Mouse (Mus musculus): ENCODE data around the gene Tmprss9.
A peak's percentile ranks its signal among the peaks of the same experiment; 100 is the strongest.

DNA sequence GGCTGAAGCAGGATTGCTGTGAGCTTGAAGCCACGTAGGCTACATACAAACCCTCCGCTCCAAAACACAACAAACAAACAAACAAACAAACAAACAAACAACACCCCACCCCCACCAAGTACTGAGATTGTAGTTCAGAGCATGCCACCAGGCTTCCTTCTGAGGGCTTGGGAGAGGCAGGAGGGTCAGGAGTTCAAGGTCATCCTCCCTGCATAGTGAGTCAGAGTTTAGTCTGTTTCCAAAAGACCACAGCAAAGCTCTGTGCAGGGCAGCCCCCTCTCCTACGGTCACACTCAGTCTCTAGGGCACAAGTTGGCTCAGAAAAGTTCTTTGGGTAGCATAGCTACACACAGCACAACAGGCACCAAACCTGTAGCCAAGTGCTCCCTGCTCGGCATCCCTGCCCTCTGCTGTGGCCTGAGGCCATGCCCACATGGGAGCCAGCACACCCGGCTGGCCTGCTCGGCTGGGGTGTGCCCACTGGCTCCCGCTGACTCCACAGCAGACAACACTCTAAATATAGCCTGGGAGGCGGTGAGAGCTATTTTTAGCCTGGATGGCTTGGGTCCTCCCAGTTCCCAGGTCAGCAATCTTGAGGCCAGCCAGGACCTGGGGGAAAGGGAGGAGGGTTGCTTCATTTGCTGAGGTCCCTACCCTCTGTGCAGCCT, 68.8 kb downstream of the Tmprss9 start:
- TF ChIP-seq CTCF (IDR thresholded peaks at IDR 0.05; ENCODE audit: borderline replicate concordance, insufficient read depth, low read length), result no peak
- TF ChIP-seq POLR2A (IDR thresholded peaks at IDR 0.05; ENCODE audit: low read depth, low read length), result 0 out of 2 replicates have a peak, but pooled peaks have one; percentile 11

Measured in embryonic fibroblast, embryonic 13.5 days (primary cell).